Mouse (Mus musculus): ENCODE results near the gene Fibcd1. TPM values are rescaled to one million over a fixed set of nuclear protein-coding genes. Genes with fewer than 3 reads are reported as not detected.

Fibcd1 gene
- polyA plus RNA-seq, 1 experiment, result not detected

DNA sequence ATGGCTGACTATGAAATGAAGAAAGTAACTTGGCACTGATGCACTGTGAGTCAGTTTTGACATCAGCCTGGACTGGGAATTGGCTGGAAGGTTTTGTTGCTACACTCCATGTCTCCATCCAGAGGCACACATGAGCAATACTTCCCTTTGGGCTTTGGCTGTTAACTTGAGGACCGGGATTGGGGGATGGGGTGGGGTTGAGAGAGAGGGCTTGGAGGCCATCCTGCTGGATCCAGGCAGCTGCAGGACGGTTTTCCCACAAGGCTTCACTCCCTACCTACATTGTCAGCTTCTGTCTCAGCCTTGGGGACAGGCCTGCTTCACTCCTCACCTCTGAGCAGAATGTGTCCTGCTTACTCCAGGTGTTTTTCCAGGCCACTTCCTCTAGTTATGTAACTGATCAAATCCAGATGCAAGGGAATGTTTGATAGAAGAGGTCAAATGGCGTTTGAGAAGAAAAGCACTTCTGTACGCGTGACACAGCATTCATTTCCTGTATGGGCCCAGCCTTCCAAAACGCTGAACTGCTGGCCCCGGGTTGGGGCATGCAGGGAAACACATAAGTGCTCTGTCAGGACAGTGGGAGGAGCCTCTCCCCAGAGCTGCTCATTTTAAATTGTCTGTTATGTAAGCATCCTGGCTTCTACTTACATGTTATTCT is 74.9 kb downstream of the Fibcd1 start:
- TF ChIP-seq GATA1 (IDR thresholded peaks at IDR 0.05; ENCODE audit: low read length), result no peak

DNA sequence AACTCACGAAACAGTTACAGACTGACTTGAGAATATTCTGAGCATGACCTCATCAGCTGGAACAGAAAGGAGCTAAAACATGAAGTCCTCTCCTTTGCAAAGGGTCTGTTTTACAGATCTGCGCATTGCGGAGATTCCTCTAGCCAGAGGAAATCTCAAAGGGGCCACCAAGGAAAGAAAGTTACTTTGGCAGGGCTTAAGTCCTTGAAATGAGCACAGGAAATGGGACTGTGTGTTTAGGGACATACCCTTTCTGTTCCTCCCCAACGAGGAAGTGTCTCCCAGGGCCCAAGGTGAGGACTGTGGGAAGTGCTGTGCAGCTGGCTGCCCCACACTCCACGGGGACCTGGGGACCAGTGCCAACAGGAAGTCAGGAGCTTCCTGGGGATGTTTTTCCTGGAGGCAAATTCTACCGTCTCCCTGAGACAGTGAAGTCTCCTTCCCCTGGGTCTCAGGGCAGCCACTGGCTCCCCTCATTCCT is 76.1 kb downstream of the Fibcd1 start:
- TF ChIP-seq GATA1 (IDR thresholded peaks at IDR 0.05; ENCODE audit: low read length), result no peak

DNA sequence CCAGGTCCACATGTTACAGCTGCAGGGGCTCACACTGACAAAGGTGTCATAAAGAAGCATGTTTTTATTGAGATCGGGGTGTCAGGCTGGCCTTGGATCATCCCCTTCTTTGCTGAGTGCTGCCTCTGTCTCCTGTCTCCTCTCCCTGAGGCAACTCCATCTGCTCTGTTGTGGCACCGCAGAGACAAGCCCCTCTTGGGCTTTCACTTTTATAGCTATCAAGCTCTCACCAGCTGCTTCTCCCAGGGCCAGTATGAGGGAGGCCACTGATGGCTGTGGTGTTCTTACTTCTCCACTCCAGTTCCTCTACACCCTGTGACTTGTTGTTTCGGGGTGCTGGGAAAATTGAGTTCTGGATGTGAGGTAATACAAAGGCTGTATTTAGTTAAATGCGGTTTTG is 76.7 kb downstream of the Fibcd1 start:
- no peak for TF ChIP-seq GATA1 (IDR thresholded peaks at IDR 0.05; ENCODE audit: low read length)

DNA sequence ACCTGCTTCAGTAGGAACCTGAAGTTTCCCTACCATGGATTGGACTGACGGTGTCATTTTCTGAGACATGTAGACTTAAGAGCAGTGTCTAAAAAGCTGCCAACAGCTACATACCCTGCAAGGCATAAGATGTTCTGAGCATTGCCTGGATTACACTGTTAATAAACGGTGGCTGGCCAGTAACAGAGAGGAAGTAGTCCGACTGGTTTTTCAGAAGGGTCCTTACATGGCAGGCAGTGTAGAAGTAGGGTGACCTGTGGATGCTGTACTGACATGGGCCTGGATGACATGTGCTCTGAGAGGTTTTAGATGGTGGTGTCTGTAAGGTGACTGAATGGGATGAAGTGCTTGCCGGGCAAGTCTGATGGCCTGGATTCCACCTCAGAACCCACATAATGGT is 78.0 kb downstream of the Fibcd1 start:
- no peak for TF ChIP-seq GATA1 (IDR thresholded peaks at IDR 0.05; ENCODE audit: low read length)

DNA sequence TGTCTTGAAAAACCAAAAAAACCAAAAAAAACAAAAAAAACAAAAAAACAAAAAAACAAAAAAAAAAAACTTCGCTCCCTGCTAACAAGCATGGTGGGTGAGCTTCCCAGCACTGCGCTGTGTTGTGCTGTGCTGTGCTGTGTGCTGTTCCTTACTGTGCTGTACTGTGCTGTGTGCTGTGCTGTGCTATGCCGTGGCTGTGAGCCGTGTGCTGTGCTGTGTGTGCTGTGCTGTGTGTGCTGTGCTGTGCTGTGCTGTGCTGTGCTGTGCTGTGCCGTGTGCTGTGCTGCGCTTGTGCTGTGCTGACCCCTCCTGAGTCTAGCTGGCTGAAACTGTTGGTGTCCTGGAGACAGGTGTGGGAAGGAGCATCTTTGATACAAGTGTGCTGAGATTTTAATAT is 78.7 kb downstream of the Fibcd1 start:
- no peak for TF ChIP-seq GATA1 (IDR thresholded peaks at IDR 0.05; ENCODE audit: low read length)

Other genes with a start within 250 kb of the Fibcd1 start
- not detected in 2 replicates for gene Prdm12, start 206.0 kb downstream of the Fibcd1 start, polyA plus RNA-seq (2012)
- gene Exosc2, start 175.3 kb downstream of the Fibcd1 start, polyA plus RNA-seq (2012), result 21.5 and 27.9 TPM in 2 replicates
- gene Abl1, start 157.6 kb downstream of the Fibcd1 start, polyA plus RNA-seq (2012), result 62.9 and 63.8 TPM in 2 replicates
- gene Qrfp, start 35.4 kb downstream of the Fibcd1 start, polyA plus RNA-seq (2012), result not detected in 2 replicates
- gene Lamc3, start 41.3 kb upstream of the Fibcd1 start, polyA plus RNA-seq (2012), result not detected in 2 replicates
- gene Aif1l, start 104.1 kb upstream of the Fibcd1 start, polyA plus RNA-seq (2012), result not detected in 2 replicates
- gene Nup214, start 128.4 kb upstream of the Fibcd1 start, polyA plus RNA-seq (2012), result 13.0 and 25.5 TPM in 2 replicates
- gene Fam78a, start 238.9 kb upstream of the Fibcd1 start, polyA plus RNA-seq (2012), result 89.9 and 103 TPM in 2 replicates
- 0.12 and 0.22 TPM in 2 replicates for gene Plpp7, start 249.5 kb upstream of the Fibcd1 start, polyA plus RNA-seq (2012)